Mouse (Mus musculus) small intestine, adult 2 months (tissue): ENCODE results near the gene Gad1.

ENCODE experiments used
- CTCF ChIP-seq: fragments of 200-500 bp; IDR thresholded peaks from 2 replicates; pipeline ENCODE4 v1.5.1; 2012; ENCODE audit warnings: low read depth, mild to moderate bottlenecking, control low read depth, inconsistent platforms, low read length, moderate library complexity, mixed read lengths; ENCODE audit not compliant: insufficient replicate concordance, insufficient read length; ENCODE audit errors: extremely low read depth
- POLR2A ChIP-seq: fragments of 200-500 bp; IDR thresholded peaks from 2 replicates; pipeline ENCODE4 v1.6.1; 2012; ENCODE audit warnings: low read depth, mild to moderate bottlenecking, control low read depth, inconsistent platforms, low read length, moderate library complexity

GRCm38 (mm10) chr2:70505229-70505628, 47.6 kb upstream of the Gad1 start:
- TF ChIP-seq POLR2A: no peak
- no peak for TF ChIP-seq CTCF
